Mouse (Mus musculus): ENCODE results near the gene Cd81. TPM values are rescaled to one million over a fixed set of nuclear protein-coding genes. Genes with fewer than 3 reads are reported as not detected.

Gene Cd81
- polyA plus RNA-seq, 1 experiment, result 653 TPM

- H3K4me1 ChIP-seq (ENCODE audit: control insufficient read depth, insufficient read depth, low read length), result peaks cover 2% of the 10 kb centered on the region; the same call in 1 of the 2 replicates
- TF ChIP-seq POLR2A (IDR thresholded peaks at IDR 0.05; ENCODE audit: extremely low read depth, insufficient read depth, low read length), result no peak
- TF ChIP-seq CTCF (IDR thresholded peaks at IDR 0.05; ENCODE audit: extremely low read depth, insufficient read depth, low read length), result no peak
- H3K4me3 ChIP-seq (ENCODE audit: insufficient read depth, low read length), result no peak overlapping the region; the same call in 1 of the 2 replicates
- no peak overlapping the region for H3K27ac ChIP-seq (ENCODE audit: insufficient read depth, low read length)
Measured at GRCm38 (mm10) chr7:143067897-143068296, 15.4 kb downstream of the Cd81 start.

- Histone ChIP-seq H3K4me3 (ENCODE audit: insufficient read depth, low read length) (peak overlapping the region; percentile 14), H3K27ac (ENCODE audit: insufficient read depth, low read length) (peak overlapping the region; percentile 63), H3K4me1 (ENCODE audit: control insufficient read depth, insufficient read depth, low read length) (peaks cover 2% of the 10 kb centered on the region; the same call in 1 of the 2 replicates)
- TF ChIP-seq CTCF (IDR thresholded peaks at IDR 0.05; ENCODE audit: extremely low read depth, insufficient read depth, low read length), result no peak
Measured at GRCm38 (mm10) chr7:143068316-143068881, 15.9 kb downstream of the Cd81 start.

GRCm38 (mm10) chr7:143068882-143069591 lies 16.5 kb downstream of the Cd81 start, which contains the start of gene Tssc4:
Gene Tssc4, plus strand, starts transcription at chr7:143069249.
- Histone ChIP-seq H3K4me1 (ENCODE audit: control insufficient read depth, insufficient read depth, low read length) (peaks cover 2% of the 10 kb centered on the region; the same call in 1 of the 2 replicates), H3K27ac (ENCODE audit: insufficient read depth, low read length) (peak within 1 kb of the TSS; percentile 63), H3K4me3 (ENCODE audit: insufficient read depth, low read length) (peak within 1 kb of the TSS; percentile 84)
- TF ChIP-seq CTCF (IDR thresholded peaks at IDR 0.05; ENCODE audit: extremely low read depth, insufficient read depth, low read length) (no peak), POLR2A (IDR thresholded peaks at IDR 0.05; ENCODE audit: extremely low read depth, insufficient read depth, low read length) (peak; percentile 73; the same call in 1 of the 2 replicates)

- no peak for TF ChIP-seq CTCF (IDR thresholded peaks at IDR 0.05; ENCODE audit: extremely low read depth, insufficient read depth, low read length)
- TF ChIP-seq POLR2A (IDR thresholded peaks at IDR 0.05; ENCODE audit: extremely low read depth, insufficient read depth, low read length), result no peak
- no peak overlapping the region; the same call in 1 of the 2 replicates for H3K27ac ChIP-seq (ENCODE audit: insufficient read depth, low read length)
- peak overlapping the region; percentile 84 for H3K4me3 ChIP-seq (ENCODE audit: insufficient read depth, low read length)
- H3K4me1 ChIP-seq (ENCODE audit: control insufficient read depth, insufficient read depth, low read length), result peaks cover 2% of the 10 kb centered on the region; the same call in 1 of the 2 replicates
Measured at GRCm38 (mm10) chr7:143069751-143070400, 17.3 kb downstream of the Cd81 start.

- Histone ChIP-seq H3K4me3 (ENCODE audit: insufficient read depth, low read length) (peak overlapping the region; percentile 84), H3K27ac (ENCODE audit: insufficient read depth, low read length) (no peak overlapping the region), H3K4me1 (ENCODE audit: control insufficient read depth, insufficient read depth, low read length) (peaks cover 2% of the 10 kb centered on the region; the same call in 1 of the 2 replicates)
- TF ChIP-seq POLR2A (IDR thresholded peaks at IDR 0.05; ENCODE audit: extremely low read depth, insufficient read depth, low read length) (no peak), CTCF (IDR thresholded peaks at IDR 0.05; ENCODE audit: extremely low read depth, insufficient read depth, low read length) (no peak)
Measured at GRCm38 (mm10) chr7:143070506-143071070, 18.0 kb downstream of the Cd81 start.

GRCm38 (mm10) chr7:143072605-143073004 lies 20.1 kb downstream of the Cd81 start:
- TF ChIP-seq CTCF (IDR thresholded peaks at IDR 0.05; ENCODE audit: extremely low read depth, insufficient read depth, low read length), result no peak
- no peak for TF ChIP-seq POLR2A (IDR thresholded peaks at IDR 0.05; ENCODE audit: extremely low read depth, insufficient read depth, low read length)
- no peak overlapping the region for H3K27ac ChIP-seq (ENCODE audit: insufficient read depth, low read length)

GRCm38 (mm10) chr7:143073086-143073485 lies 20.5 kb downstream of the Cd81 start:
- H3K4me3 ChIP-seq (ENCODE audit: insufficient read depth, low read length), result no peak overlapping the region
- H3K4me1 ChIP-seq (ENCODE audit: control insufficient read depth, insufficient read depth, low read length), result peaks cover 2% of the 10 kb centered on the region; the same call in 1 of the 2 replicates
- TF ChIP-seq CTCF (IDR thresholded peaks at IDR 0.05; ENCODE audit: extremely low read depth, insufficient read depth, low read length) (peak; percentile 58), POLR2A (IDR thresholded peaks at IDR 0.05; ENCODE audit: extremely low read depth, insufficient read depth, low read length) (no peak)
- no peak overlapping the region for H3K27ac ChIP-seq (ENCODE audit: insufficient read depth, low read length)

More at GRCm38 (mm10) chr7:143072605-143073004, 20.1 kb downstream of the Cd81 start:
- no peak overlapping the region for H3K4me3 ChIP-seq (ENCODE audit: insufficient read depth, low read length)
- H3K4me1 ChIP-seq (ENCODE audit: control insufficient read depth, insufficient read depth, low read length), result peaks cover 2% of the 10 kb centered on the region; the same call in 1 of the 2 replicates

- Histone ChIP-seq H3K4me1 (ENCODE audit: control insufficient read depth, insufficient read depth, low read length) (peaks cover under 1% of the 10 kb centered on the region; the same call in 1 of the 2 replicates), H3K4me3 (ENCODE audit: insufficient read depth, low read length) (no peak overlapping the region), H3K27ac (ENCODE audit: insufficient read depth, low read length) (no peak overlapping the region)
- no peak for TF ChIP-seq CTCF (IDR thresholded peaks at IDR 0.05; ENCODE audit: extremely low read depth, insufficient read depth, low read length)
- no peak for TF ChIP-seq POLR2A (IDR thresholded peaks at IDR 0.05; ENCODE audit: extremely low read depth, insufficient read depth, low read length)
Measured at GRCm38 (mm10) chr7:143075394-143075793, 22.9 kb downstream of the Cd81 start.

- Histone ChIP-seq H3K27ac (ENCODE audit: insufficient read depth, low read length) (no peak overlapping the region), H3K4me1 (ENCODE audit: control insufficient read depth, insufficient read depth, low read length) (no peaks in the 10 kb centered on the region), H3K4me3 (ENCODE audit: insufficient read depth, low read length) (no peak overlapping the region)
- TF ChIP-seq CTCF (IDR thresholded peaks at IDR 0.05; ENCODE audit: extremely low read depth, insufficient read depth, low read length) (no peak), POLR2A (IDR thresholded peaks at IDR 0.05; ENCODE audit: extremely low read depth, insufficient read depth, low read length) (no peak)
Measured at GRCm38 (mm10) chr7:143077351-143077750, 24.8 kb downstream of the Cd81 start.

Measured in cortical plate, adult 2 months (tissue).